Mouse (Mus musculus) megakaryocyte, embryonic 14.5 days (primary cell): ENCODE measurements around the gene Map3k13.

Experiments
- FLI1 ChIP-seq: IDR thresholded peaks from 2 replicates; pipeline ENCODE4 v1.6.1; 2012; ENCODE audit warnings: low read length, inconsistent platforms, mixed read lengths
- GATA1 ChIP-seq: IDR thresholded peaks from 3 replicates; pipeline ENCODE4 v1.6.1; 2012; ENCODE audit warnings: mixed read lengths, low read length, inconsistent platforms, borderline replicate concordance

GRCm38 (mm10) chr16:21867727-21868126 lies 73.6 kb downstream of the Map3k13 start:
- TF ChIP-seq GATA1 (no peak), FLI1 (no peak)
